Mouse (Mus musculus) intestine, embryonic 15.5 days (tissue): ENCODE measurements around the gene Tmem210. TPM values are rescaled to one million over a fixed set of nuclear protein-coding genes. Genes with fewer than 3 reads are reported as not detected.
A peak's percentile ranks its signal among the peaks of the same experiment; 100 is the strongest.

ENCODE experiments used
- ATAC-seq: fragments of 200-750 bp; cut with Nextera tagmentation; 2 replicates; pipeline ENCODE4 v1.8.0; 2017; ENCODE audit warnings: moderate TSS enrichment, moderate library complexity
- H3K27ac ChIP-seq: fragments of 300-500 bp; sonication (generic); 2 replicates; pipeline ENCODE4 v1.5.1; 2015; ENCODE audit warnings: mild to moderate bottlenecking, inconsistent platforms
- H3K27me3 ChIP-seq: fragments of 300-500 bp; sonication (generic); replicated peaks from 2 replicates; pipeline ENCODE4 v1.6.1; 2015; ENCODE audit warnings: inconsistent platforms
- H3K36me3 ChIP-seq: fragments of 300-500 bp; sonication (generic); 2 replicates; pipeline ENCODE4 v1.6.1; 2015; ENCODE audit warnings: inconsistent platforms
- H3K4me1 ChIP-seq: fragments of 300-500 bp; sonication (generic); replicated peaks from 2 replicates; pipeline ENCODE4 v1.6.1; 2015; ENCODE audit warnings: inconsistent platforms
- H3K4me2 ChIP-seq: fragments of 300-500 bp; sonication (generic); replicated peaks from 2 replicates; pipeline ENCODE4 v1.6.1; 2015; ENCODE audit warnings: mild to moderate bottlenecking, inconsistent platforms
- H3K4me3 ChIP-seq: fragments of 300-500 bp; sonication (generic); replicated peaks from 2 replicates; pipeline ENCODE4 v1.5.1; 2015; ENCODE audit warnings: inconsistent platforms
- H3K9ac ChIP-seq: fragments of 300-500 bp; sonication (generic); 2 replicates; pipeline ENCODE4 v1.6.1; 2015; ENCODE audit warnings: inconsistent platforms
- H3K9me3 ChIP-seq: fragments of 300-500 bp; sonication (generic); 2 replicates; pipeline ENCODE4 v1.6.1; 2016; ENCODE audit warnings: inconsistent platforms
- WGBS: fragments of 180-500 bp; shearing (Covaris S2); methylation state at CpG from one replicate; pipeline ENCODE4 v1.1.7; 2015; 5-methylcytosine and 5-hydroxymethylcytosine counted together
- polyA plus RNA-seq: library from polyadenylated mRNA; unstranded; fragments of >200 nt; fragmentation: Nextera tagmentation; extraction: Ambion mirVana; gene quantifications from 2 replicates; pipeline ENCODE4 v1.2.1, GENCODE M21; 2015

Tmem210 gene
- polyA plus RNA-seq, 1 experiment from 2014 or later = not detected

DNA sequence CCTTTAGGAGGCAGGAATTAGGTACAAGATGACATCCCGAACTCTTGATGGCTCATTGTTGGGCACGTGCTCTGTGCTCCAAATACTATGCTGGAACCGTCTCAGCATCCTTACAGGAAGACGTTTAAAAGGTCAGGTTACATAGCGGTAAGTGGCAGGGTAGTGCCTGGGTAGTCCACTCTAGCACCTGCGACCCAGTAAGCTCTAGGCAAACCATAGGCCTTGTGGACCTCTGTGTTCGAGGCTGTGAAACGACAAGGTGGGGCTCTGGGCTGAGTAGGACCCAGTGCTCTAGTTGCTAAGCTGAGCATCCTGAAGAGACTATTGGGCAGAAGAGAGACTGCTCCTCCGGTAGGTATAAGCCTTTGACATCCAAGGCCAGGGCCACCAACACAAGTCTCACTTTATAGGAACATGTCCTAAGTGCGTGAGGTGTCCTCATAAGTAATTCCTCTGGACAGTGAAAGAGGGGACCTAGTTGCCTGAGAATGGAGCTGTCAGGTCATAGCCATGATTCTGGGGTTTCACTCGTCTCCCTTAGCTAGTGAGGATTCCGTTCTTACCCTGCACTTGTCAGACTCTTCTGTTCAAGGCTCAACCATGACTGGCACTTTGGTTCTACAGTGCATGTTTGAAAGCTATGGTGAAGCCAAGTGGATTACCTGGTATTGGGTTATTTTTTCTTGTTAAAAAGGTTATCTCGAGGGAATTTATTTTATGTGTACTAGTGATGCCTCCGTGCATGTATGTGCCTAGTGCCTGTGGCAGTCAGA lies 17.8 kb downstream of the Tmem210 start:
- 47% methylated on average over 14 of the region's 14 CpGs for WGBS
- Histone ChIP-seq H3K27ac (no peak overlapping the region), H3K4me2 (peak overlapping the region; percentile 96), H3K36me3 (no peaks in the 10 kb centered on the region), H3K27me3 (peaks cover 52% of the 10 kb centered on the region), H3K9ac (peak overlapping the region; percentile 46), H3K9me3 (no peaks in the 10 kb centered on the region), H3K4me1 (peaks cover 7% of the 10 kb centered on the region; the same call in 1 of the 2 replicates), H3K4me3 (peak overlapping the region; percentile 47)
- no peak for ATAC-seq

DNA sequence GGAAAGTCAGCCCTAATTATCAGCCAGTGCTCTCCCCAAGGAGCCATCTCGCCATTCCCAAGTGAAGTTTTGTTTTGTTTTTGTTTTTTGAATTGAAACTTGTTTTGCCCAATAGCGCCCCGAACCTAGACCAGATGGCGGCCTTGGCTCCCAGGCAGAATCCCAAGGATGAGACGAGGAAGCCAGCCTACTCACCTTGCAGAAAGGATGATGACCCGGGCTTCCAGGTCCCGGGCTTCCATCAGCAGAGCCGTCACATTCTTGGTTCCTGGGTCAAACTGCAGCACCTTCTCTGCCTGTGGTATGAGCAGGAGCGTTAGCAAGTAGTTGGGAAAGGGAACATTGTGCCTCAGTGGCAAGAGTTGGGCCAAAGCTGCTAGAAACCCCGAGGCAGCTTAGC lies 22.2 kb downstream of the Tmem210 start:
- H3K4me2 ChIP-seq = no peak overlapping the region
- peaks cover 5% of the 10 kb centered on the region; the same call in 1 of the 2 replicates for H3K4me1 ChIP-seq
- no peaks in the 10 kb centered on the region for H3K36me3 ChIP-seq
- peaks cover 69% of the 10 kb centered on the region for H3K27me3 ChIP-seq
- no peak for ATAC-seq
- H3K9me3 ChIP-seq = no peaks in the 10 kb centered on the region
- no peak overlapping the region for H3K4me3 ChIP-seq
- WGBS = 51% methylated on average over 10 of the region's 10 CpGs
- no peak overlapping the region for H3K27ac ChIP-seq
- H3K9ac ChIP-seq = no peak overlapping the region

DNA sequence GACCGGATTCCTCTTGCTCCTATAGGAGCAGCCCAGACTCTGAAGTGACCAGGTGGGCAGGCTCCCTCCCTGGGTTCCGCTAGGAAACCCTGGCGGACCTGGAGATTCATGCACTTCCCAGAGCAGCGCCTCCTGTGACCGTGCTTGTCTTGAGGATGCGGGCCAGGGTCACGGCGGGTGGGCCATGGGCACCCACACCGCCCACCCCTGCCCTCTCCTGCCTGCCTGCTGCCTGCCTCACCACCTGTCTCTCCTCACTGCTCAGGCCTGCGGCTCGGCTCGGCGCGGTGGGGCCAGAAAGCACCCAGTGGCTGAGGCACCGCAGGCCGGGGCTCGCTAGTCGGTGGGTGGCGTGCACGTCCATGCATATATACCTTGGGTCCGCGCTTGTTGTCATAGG lies 23.0 kb downstream of the Tmem210 start:
- WGBS = 2% methylated on average over 22 of the region's 22 CpGs

DNA sequence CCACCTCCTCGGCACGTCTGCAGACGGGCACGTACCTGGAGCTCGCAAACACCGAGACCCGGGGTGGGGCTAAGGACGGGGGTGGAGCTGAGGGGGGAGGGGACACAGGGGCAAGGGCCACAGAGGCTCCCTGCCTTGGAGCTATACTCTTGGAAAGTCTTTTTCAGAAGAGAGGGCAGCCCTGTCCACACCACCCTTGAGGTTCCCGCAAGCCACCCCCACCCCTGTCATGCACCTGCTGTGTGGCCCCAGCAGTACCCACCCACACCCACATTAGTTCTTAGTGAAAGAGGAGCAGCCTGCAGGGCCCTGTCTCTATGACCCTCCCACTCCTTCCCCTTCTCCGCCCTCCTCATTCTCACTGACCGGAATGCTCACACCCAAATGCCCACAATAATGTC lies 23.5 kb downstream of the Tmem210 start:
- 3% methylated on average over 11 of the region's 11 CpGs for WGBS
- Histone ChIP-seq H3K36me3 (no peaks in the 10 kb centered on the region), H3K4me2 (peak overlapping the region; percentile 53), H3K4me3 (peak overlapping the region; percentile 25; the same call in 1 of the 2 replicates), H3K27ac (no peak overlapping the region), H3K4me1 (0 out of 2 replicates have a peak, but pooled peaks cover 3% of the 10 kb centered on the region), H3K9ac (no peak overlapping the region), H3K9me3 (no peaks in the 10 kb centered on the region), H3K27me3 (peaks cover 65% of the 10 kb centered on the region)
- ATAC-seq = peak; percentile 93

More for the DNA sequence above, 23.0 kb downstream of the Tmem210 start:
- Histone ChIP-seq H3K4me1 (0 out of 2 replicates have a peak, but pooled peaks cover 3% of the 10 kb centered on the region), H3K9me3 (no peaks in the 10 kb centered on the region), H3K27ac (no peak overlapping the region), H3K9ac (peak overlapping the region; percentile 20; the same call in 1 of the 2 replicates), H3K36me3 (no peaks in the 10 kb centered on the region), H3K4me2 (peak overlapping the region; percentile 53), H3K27me3 (peaks cover 63% of the 10 kb centered on the region), H3K4me3 (peak overlapping the region; percentile 25)
- peak; percentile 75 for ATAC-seq

DNA sequence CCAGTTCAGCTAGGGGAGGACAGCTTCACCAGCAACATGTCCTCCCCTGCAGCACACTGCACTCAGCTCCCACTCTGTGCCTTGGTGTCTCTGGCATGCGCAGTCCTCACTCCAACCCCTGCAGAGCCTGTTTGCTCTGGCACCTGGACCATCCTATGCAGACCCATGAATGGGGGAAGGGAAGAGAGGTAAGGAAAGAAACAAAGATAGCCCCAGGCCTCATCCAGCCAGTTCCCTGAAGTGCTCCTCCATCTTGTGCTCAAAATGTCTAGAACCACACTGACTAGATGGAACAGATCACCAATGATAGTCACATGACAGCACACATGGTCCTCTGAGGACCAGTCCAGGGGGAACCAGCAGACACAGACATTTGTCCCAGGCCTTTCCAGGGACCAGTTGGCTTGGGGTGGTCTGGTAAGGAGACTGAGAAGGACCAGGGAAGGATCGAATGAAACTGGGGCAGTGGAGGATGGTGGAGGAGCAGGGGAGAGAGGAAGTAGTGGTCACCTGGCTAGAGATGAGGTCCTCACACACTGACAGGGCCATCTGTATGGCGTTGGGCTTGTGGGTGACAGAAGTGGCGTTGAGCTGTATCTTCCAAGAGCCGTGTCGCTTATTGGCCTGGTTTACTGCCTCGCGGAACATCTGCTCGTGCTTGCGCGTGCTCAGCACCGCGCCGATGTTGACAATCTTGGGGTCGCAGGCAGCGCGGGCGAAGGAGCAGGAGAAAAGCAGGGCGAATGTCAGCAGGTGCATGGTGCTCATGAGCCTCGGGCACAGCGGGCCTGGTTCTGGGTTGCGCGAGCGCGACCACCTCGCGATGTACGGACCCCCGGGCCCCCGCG lies 30.4 kb downstream of the Tmem210 start:
- ATAC-seq = peak; percentile 31; the same call in 1 of the 2 replicates
- 6% methylated on average over 31 of the region's 31 CpGs for WGBS
- H3K36me3 ChIP-seq = no peaks in the 10 kb centered on the region
- no peaks in the 10 kb centered on the region for H3K9me3 ChIP-seq
- H3K4me3 ChIP-seq = peak overlapping the region; percentile 27
- H3K4me1 ChIP-seq = peaks cover 3% of the 10 kb centered on the region; the same call in 1 of the 2 replicates
- no peak overlapping the region for H3K9ac ChIP-seq
- peak overlapping the region; percentile 75 for H3K4me2 ChIP-seq
- no peak overlapping the region for H3K27ac ChIP-seq
- H3K27me3 ChIP-seq = peaks cover 47% of the 10 kb centered on the region

DNA sequence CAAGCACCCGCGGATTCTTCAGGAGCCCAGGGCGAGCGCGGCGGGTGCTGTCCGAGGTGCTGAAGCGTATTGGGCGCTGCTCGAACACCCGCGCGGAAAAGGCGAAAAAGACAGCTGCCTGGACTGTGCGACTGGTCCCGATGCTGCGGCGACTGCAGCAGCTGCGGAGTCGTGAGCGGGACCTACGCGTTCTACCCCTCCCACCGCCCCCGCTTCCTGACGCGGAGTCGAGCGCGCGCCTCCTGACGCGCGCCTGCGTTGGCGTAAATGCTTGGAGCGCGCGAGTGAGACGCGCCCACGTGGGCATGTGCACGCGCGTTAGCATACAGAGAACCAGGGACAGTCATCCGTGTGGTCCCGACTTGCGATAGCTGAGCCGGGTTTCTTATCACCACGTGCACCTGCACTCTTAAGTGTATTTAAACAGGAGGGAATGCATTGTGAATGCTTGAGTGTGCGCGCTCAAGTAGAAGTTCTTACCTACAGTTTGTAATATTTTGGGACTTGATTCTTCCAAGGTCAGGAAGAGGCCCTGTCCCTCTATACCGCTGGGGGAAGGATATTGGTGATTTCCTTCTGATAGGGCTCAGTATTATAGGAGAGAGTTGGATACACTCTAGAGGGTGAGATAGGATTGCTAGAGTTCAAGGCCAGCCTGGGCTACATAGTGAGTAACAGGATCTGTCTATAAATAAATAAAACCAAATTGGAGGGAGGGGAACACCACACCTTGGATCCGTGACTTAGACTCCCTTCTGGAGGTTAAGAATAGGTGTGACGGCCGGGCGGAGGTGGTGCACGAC lies 31.2 kb downstream of the Tmem210 start, which contains the start of gene Grin1:
TSS of gene Grin1 (minus strand) at position 217 of the 803 bp plus-strand sequence.
- H3K4me3 ChIP-seq = peak within 1 kb of the TSS; percentile 27
- no peak within 1 kb of the TSS for H3K9ac ChIP-seq
- peaks cover 3% of the 10 kb centered on the region; the same call in 1 of the 2 replicates for H3K4me1 ChIP-seq
- peaks cover 45% of the 10 kb centered on the region for H3K27me3 ChIP-seq
- peak within 1 kb of the TSS; percentile 75 for H3K4me2 ChIP-seq
- no peak within 1 kb of the TSS for H3K27ac ChIP-seq
- ATAC-seq = peak; percentile 73
- H3K9me3 ChIP-seq = no peaks in the 10 kb centered on the region
- H3K36me3 ChIP-seq = no peaks in the 10 kb centered on the region
- WGBS = 10% methylated on average over 58 of the region's 58 CpGs

DNA sequence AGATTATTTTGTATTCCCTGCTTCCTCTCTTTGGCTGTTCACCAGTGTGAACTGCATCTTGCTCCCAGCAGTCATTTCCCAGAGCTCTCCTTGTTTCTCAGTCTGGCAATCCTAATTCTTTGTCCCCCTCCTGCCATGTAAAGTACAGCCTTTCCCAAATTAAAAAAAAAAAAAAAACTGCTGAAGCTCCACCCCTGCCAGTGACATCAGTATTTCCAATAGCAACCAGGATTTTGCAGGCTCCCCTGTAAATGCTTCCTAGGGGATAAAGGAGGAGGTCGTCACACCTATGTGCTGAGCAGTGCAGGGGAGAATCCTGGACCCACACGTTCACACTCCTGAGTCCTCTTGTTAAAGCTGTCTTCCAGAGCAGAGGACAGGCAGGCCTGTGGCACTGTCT lies 32.1 kb downstream of the Tmem210 start:
- H3K27ac ChIP-seq = no peak overlapping the region
- no peak overlapping the region for H3K4me3 ChIP-seq
- H3K36me3 ChIP-seq = no peaks in the 10 kb centered on the region
- 18% methylated on average over 2 of the region's 2 CpGs for WGBS
- H3K27me3 ChIP-seq = peaks cover 43% of the 10 kb centered on the region
- H3K4me1 ChIP-seq = peaks cover 3% of the 10 kb centered on the region; the same call in 1 of the 2 replicates
- ATAC-seq = no peak
- H3K9ac ChIP-seq = no peak overlapping the region
- H3K9me3 ChIP-seq = no peaks in the 10 kb centered on the region
- no peak overlapping the region for H3K4me2 ChIP-seq

DNA sequence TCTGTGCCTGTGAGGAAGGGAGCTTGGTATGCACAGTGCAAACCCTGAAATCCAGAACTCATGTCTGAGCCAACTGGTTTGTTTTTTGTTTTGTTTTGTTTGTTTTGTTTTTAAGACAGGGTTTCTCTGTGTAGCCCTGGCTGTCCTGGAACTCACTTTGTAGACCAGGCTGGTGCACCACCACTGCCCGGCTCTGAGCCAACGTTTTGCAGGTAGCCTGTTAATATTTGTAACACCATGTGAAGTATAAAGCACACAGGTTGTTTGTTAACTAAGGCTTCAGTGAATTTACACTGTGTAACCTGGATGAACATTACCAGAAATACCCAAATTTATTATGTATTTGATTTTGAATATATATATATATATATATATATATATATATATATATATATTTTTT lies 38.1 kb downstream of the Tmem210 start:
- Histone ChIP-seq H3K4me3 (no peak overlapping the region), H3K27ac (no peak overlapping the region), H3K36me3 (no peaks in the 10 kb centered on the region), H3K9me3 (no peaks in the 10 kb centered on the region), H3K9ac (no peak overlapping the region), H3K4me2 (no peak overlapping the region), H3K4me1 (no peaks in the 10 kb centered on the region), H3K27me3 (no peaks in the 10 kb centered on the region)
- no peak for ATAC-seq
- 72% methylated on average over 2 of the region's 2 CpGs for WGBS

DNA sequence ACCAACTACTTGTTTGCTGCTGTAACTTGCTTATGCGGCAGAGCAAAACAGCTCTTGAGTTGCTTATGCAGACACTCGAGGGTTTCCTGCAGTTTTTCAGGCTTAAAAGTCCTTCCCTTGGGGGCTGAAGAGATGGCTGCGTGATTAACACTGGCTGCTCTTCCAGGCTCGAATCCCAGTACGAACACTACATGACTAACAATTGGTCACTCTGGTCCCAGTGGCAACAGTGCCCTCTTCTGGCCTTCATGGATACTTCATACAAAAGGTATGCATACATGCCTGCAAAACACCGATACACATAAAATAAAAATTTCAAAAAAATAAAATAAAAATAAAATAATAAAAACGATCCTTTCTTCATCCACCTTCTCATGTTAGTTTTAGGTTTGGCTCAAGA lies 40.5 kb downstream of the Tmem210 start:
- WGBS = 40% methylated on average over 7 of the region's 7 CpGs
- Histone ChIP-seq H3K36me3 (no peaks in the 10 kb centered on the region), H3K9ac (no peak overlapping the region), H3K9me3 (no peaks in the 10 kb centered on the region), H3K4me1 (peaks cover 8% of the 10 kb centered on the region), H3K4me3 (no peak overlapping the region), H3K4me2 (no peak overlapping the region), H3K27ac (no peak overlapping the region), H3K27me3 (no peaks in the 10 kb centered on the region)
- no peak for ATAC-seq

DNA sequence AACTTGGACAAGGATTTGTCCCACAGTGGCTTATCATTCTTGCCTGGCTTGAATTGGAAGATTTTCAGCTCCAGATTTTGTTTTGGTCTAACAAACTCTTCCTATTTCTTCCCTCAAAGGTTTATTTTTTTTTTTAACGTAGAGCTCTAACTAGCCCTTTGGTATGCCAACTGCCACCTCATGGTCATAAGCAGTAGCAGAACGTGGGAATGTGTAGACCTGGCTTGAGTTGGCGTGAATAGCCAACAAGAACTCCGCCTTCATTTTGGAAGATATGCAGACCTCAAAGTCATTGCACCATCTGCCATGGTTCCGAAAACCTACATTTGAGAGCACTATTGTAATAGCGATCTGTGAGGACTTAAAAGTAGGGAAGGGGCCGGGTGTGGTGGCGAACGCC lies 43.5 kb downstream of the Tmem210 start:
- no peaks in the 10 kb centered on the region for H3K27me3 ChIP-seq
- WGBS = 56% methylated on average over 9 of the region's 9 CpGs
- H3K4me1 ChIP-seq = peaks cover 10% of the 10 kb centered on the region
- H3K36me3 ChIP-seq = peaks cover 15% of the 10 kb centered on the region
- no peaks in the 10 kb centered on the region for H3K9me3 ChIP-seq
- no peak for ATAC-seq
- H3K4me2 ChIP-seq = peak overlapping the region; percentile 64
- H3K27ac ChIP-seq = no peak overlapping the region
- H3K4me3 ChIP-seq = peak overlapping the region; percentile 89
- peak overlapping the region; percentile 96 for H3K9ac ChIP-seq

DNA sequence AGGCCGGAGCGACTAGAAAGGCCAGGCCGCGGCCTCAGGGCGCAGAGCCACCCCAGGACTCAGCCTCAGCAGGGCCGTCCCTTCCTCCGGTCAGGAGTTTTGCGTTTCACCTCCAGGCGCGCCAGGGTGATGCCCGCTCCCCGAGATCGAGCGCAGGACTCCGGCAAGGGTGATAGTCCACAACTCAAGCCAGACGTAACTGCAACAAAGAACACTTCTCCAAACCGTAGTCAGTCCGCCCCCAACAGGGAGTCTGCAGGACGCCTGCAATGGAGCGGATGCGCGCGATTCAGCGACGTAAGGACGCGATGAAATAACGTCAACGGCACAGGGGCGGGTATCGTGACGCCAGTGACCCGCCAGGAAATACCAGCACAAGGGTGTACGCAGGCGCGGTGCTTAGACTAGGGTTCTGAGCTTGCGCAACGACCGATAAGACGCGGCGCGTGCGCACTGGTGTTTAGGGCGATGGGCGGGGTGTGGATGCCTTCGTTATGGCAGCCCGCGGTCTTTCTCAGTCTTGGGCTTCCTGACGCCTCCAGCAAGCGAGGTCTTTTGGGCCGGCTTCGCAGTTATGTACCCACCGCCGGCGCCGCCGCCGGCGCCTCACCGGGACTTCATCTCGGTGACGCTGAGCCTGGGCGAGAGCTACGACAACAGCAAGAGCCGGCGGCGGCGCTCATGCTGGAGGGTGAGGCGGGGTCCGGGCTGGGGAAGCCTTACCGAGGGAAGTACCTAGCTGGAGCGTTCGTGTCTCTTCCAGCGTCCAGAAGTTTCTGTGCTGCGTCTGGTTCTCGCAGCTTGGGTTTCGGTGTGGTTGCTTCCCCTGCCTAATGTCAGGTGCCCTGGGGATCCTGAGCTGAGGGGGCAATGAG lies 44.6 kb downstream of the Tmem210 start, which contains the start of gene Man1b1:
TSS of gene Man1b1 (plus strand) at position 53 of the 875 bp plus-strand sequence.
- no peaks in the 10 kb centered on the region for H3K27me3 ChIP-seq
- peak within 1 kb of the TSS; percentile 89 for H3K4me3 ChIP-seq
- peak within 1 kb of the TSS; percentile 87 for H3K27ac ChIP-seq
- peak within 1 kb of the TSS; percentile 96 for H3K9ac ChIP-seq
- H3K4me1 ChIP-seq = peaks cover 10% of the 10 kb centered on the region
- under 1% methylated on average over 78 of the region's 78 CpGs for WGBS
- peaks cover 16% of the 10 kb centered on the region for H3K36me3 ChIP-seq
- peak within 1 kb of the TSS; percentile 88 for H3K4me2 ChIP-seq
- ATAC-seq = peak; percentile 98
- no peaks in the 10 kb centered on the region for H3K9me3 ChIP-seq
